Mouse (Mus musculus): ENCODE measurements around the gene Fam57b. TPM values are rescaled to one million over a fixed set of nuclear protein-coding genes. Genes with fewer than 3 reads are reported as not detected.

Fam57b gene
- polyA plus RNA-seq, 1 experiment from 2014 or later = 0.13 TPM

- H3K4me1 ChIP-seq (ENCODE audit: insufficient read depth, low read depth, low read length) = peaks cover 6% of the 10 kb centered on the region; the same call in 1 of the 2 replicates
- no peaks in the 10 kb centered on the region for H3K9me3 ChIP-seq (ENCODE audit: low read length)
- no peak overlapping the region for H3K9ac ChIP-seq (replicated peaks; ENCODE audit: low read depth)
- 59% methylated on average over 4 of the region's 4 CpGs for WGBS
- H3K27ac ChIP-seq (ENCODE audit: low read length) = 0 out of 2 replicates have a peak overlapping the region, but pooled peaks have one; percentile 49
- H3K36me3 ChIP-seq (ENCODE audit: insufficient read depth, low read length) = no peaks in the 10 kb centered on the region
- DNase-seq (ENCODE audit: low spot score) = no peak
- H3K4me3 ChIP-seq (ENCODE audit: low read depth, low read length) = no peak overlapping the region
- no peaks in the 10 kb centered on the region for H3K27me3 ChIP-seq (replicated peaks; ENCODE audit: insufficient read depth, low read length)
- TF ChIP-seq EP300 (IDR thresholded peaks at IDR 0.05) = no peak
- TF ChIP-seq CTCF (IDR thresholded peaks at IDR 0.05) = no peak
- ATAC-seq = no peak
- H3K4me2 ChIP-seq (replicated peaks; ENCODE audit: low read depth, low read length) = no peak overlapping the region
Measured at GRCm38 (mm10) chr7:126807405-126807804, 9.9 kb downstream of the Fam57b start.

- H3K4me2 ChIP-seq (replicated peaks; ENCODE audit: low read depth, low read length) = peak overlapping the region; percentile 80
- peak overlapping the region; percentile 49 for H3K4me3 ChIP-seq (ENCODE audit: low read depth, low read length)
- H3K27me3 ChIP-seq (replicated peaks; ENCODE audit: insufficient read depth, low read length) = no peaks in the 10 kb centered on the region
- H3K27ac ChIP-seq (ENCODE audit: low read length) = no peak overlapping the region
- no peak for TF ChIP-seq EP300 (IDR thresholded peaks at IDR 0.05)
- peak; percentile 49 for TF ChIP-seq CTCF (IDR thresholded peaks at IDR 0.05)
- H3K9me3 ChIP-seq (ENCODE audit: low read length) = no peaks in the 10 kb centered on the region
- H3K36me3 ChIP-seq (ENCODE audit: insufficient read depth, low read length) = no peaks in the 10 kb centered on the region
- WGBS = under 1% methylated on average over 42 of the region's 43 CpGs
- 0 out of 2 replicates have a peak overlapping the region, but pooled peaks have one; percentile 13 for H3K9ac ChIP-seq (replicated peaks; ENCODE audit: low read depth)
- ATAC-seq (peak; percentile 94), DNase-seq (ENCODE audit: low spot score) (peak; percentile 97)
- H3K4me1 ChIP-seq (ENCODE audit: insufficient read depth, low read depth, low read length) = peaks cover 6% of the 10 kb centered on the region; the same call in 1 of the 2 replicates
Measured at GRCm38 (mm10) chr7:126808703-126809455, 11.4 kb downstream of the Fam57b start.

DNA sequence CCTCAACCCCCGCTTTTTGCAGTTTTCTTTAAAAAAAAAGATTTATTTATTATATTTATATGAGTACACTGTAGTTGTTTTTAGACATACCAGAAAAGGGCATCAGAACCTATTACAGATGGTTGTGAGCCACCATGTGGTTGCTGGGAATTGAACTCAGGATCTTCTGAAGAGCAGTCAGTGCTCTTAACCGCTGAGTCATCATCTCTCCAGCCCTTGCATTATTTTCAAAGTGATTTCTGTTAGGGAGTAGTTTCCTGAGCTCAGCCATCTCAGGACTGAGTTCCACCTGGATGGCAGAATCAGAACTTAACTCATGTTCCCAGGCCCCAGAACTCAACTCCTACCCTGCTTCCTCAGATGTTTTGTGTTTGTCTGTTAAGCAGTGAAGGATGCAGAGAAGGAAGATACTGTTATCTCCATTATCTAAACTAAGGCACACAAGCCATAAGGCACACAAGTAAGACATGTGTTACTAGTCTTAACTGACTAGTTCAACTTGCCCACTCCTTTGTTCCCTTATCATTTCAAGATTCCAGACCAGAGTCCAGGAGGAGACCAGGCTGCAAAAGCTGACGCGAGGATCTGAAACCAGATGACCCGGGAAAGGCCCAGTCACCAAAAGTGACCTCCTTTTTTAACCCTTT lies 12.4 kb downstream of the Fam57b start:
- Histone ChIP-seq H3K4me2 (replicated peaks; ENCODE audit: low read depth, low read length) (no peak overlapping the region), H3K9ac (replicated peaks; ENCODE audit: low read depth) (no peak overlapping the region), H3K27me3 (replicated peaks; ENCODE audit: insufficient read depth, low read length) (no peaks in the 10 kb centered on the region), H3K9me3 (ENCODE audit: low read length) (no peaks in the 10 kb centered on the region), H3K27ac (ENCODE audit: low read length) (no peak overlapping the region), H3K4me3 (ENCODE audit: low read depth, low read length) (no peak overlapping the region), H3K4me1 (ENCODE audit: insufficient read depth, low read depth, low read length) (peaks cover 6% of the 10 kb centered on the region; the same call in 1 of the 2 replicates), H3K36me3 (ENCODE audit: insufficient read depth, low read length) (no peaks in the 10 kb centered on the region)
- 42% methylated on average over 5 of the region's 5 CpGs for WGBS
- no peak for DNase-seq (ENCODE audit: low spot score)
- TF ChIP-seq CTCF (IDR thresholded peaks at IDR 0.05) = no peak
- no peak for TF ChIP-seq EP300 (IDR thresholded peaks at IDR 0.05)
- ATAC-seq = no peak

- Histone ChIP-seq H3K4me1 (ENCODE audit: insufficient read depth, low read depth, low read length) (no peaks in the 10 kb centered on the region), H3K4me2 (replicated peaks; ENCODE audit: low read depth, low read length) (no peak overlapping the region), H3K27me3 (replicated peaks; ENCODE audit: insufficient read depth, low read length) (no peaks in the 10 kb centered on the region), H3K4me3 (ENCODE audit: low read depth, low read length) (no peak overlapping the region), H3K27ac (ENCODE audit: low read length) (no peak overlapping the region), H3K9ac (replicated peaks; ENCODE audit: low read depth) (no peak overlapping the region), H3K9me3 (ENCODE audit: low read length) (no peaks in the 10 kb centered on the region), H3K36me3 (ENCODE audit: insufficient read depth, low read length) (no peaks in the 10 kb centered on the region)
- ATAC-seq = no peak
- WGBS = 48% methylated on average over 8 of the region's 8 CpGs
- TF ChIP-seq EP300 (IDR thresholded peaks at IDR 0.05) (no peak), CTCF (IDR thresholded peaks at IDR 0.05) (no peak)
- no peak for DNase-seq (ENCODE audit: low spot score)
Measured at GRCm38 (mm10) chr7:126815726-126816222, 18.3 kb downstream of the Fam57b start.

DNA sequence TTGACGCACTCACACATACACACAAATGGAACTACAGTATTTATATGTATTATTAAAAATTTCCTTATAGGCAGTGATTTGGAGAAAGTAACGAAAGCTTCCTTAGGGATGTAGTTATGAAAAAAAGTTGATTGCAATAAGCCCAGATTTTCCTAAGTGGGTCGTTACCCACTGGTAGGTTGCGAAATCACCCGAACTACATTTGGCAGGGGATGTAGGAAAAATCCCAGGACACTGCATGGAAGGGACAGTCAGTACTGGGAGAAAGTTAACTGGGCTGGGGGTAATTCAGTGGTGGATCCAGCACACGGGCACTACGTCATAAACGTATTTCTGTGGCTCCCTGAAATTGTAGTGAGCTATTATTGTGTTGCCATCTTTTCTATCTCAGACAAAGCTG lies 19.0 kb downstream of the Fam57b start:
- no peak overlapping the region for H3K4me3 ChIP-seq (ENCODE audit: low read depth, low read length)
- no peaks in the 10 kb centered on the region for H3K9me3 ChIP-seq (ENCODE audit: low read length)
- no peaks in the 10 kb centered on the region for H3K27me3 ChIP-seq (replicated peaks; ENCODE audit: insufficient read depth, low read length)
- peak; percentile 50 for ATAC-seq
- WGBS = 64% methylated on average over 8 of the region's 8 CpGs
- H3K36me3 ChIP-seq (ENCODE audit: insufficient read depth, low read length) = no peaks in the 10 kb centered on the region
- no peaks in the 10 kb centered on the region for H3K4me1 ChIP-seq (ENCODE audit: insufficient read depth, low read depth, low read length)
- no peak overlapping the region for H3K4me2 ChIP-seq (replicated peaks; ENCODE audit: low read depth, low read length)
- H3K27ac ChIP-seq (ENCODE audit: low read length) = no peak overlapping the region
- peak; percentile 72 for DNase-seq (ENCODE audit: low spot score)
- H3K9ac ChIP-seq (replicated peaks; ENCODE audit: low read depth) = no peak overlapping the region
- TF ChIP-seq EP300 (IDR thresholded peaks at IDR 0.05) (no peak), CTCF (IDR thresholded peaks at IDR 0.05) (no peak)

DNA sequence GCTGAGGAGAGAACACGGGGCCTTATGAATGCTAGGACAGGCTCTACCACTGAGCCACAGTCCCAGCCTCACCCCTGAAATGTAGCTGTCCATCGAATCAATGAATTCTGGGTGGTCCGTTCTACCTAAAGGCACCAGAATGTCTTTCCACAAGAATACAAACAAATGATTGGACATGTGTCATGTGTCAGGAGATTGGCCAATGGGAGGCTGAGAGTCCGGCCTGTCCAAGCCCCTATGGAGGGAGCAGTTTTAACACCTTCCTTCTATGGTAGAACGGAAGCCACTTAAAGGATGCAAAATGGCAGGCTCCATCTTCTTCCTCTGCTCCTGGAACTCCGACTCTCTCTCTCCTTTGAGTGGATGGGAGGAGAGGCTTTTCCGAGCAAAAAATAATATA lies 20.1 kb downstream of the Fam57b start:
- Histone ChIP-seq H3K4me1 (ENCODE audit: insufficient read depth, low read depth, low read length) (no peaks in the 10 kb centered on the region), H3K27me3 (replicated peaks; ENCODE audit: insufficient read depth, low read length) (no peaks in the 10 kb centered on the region), H3K9ac (replicated peaks; ENCODE audit: low read depth) (no peak overlapping the region), H3K4me2 (replicated peaks; ENCODE audit: low read depth, low read length) (no peak overlapping the region), H3K36me3 (ENCODE audit: insufficient read depth, low read length) (no peaks in the 10 kb centered on the region), H3K4me3 (ENCODE audit: low read depth, low read length) (no peak overlapping the region), H3K9me3 (ENCODE audit: low read length) (no peaks in the 10 kb centered on the region), H3K27ac (ENCODE audit: low read length) (no peak overlapping the region)
- 77% methylated on average over 7 of the region's 7 CpGs for WGBS
- TF ChIP-seq EP300 (IDR thresholded peaks at IDR 0.05) = no peak
- no peak for TF ChIP-seq CTCF (IDR thresholded peaks at IDR 0.05)
- DNase-seq (ENCODE audit: low spot score) (no peak), ATAC-seq (no peak)

Data from lung, postnatal 0 days (tissue).